Mouse (Mus musculus) common myeloid progenitor, adult 5-6 weeks (primary cell): Measurements from ENCODE around the gene Tecpr1. TPM values are rescaled to one million over a fixed set of nuclear protein-coding genes. Genes with fewer than 3 reads are reported as not detected.

Source experiments
- ATAC-seq: replicated peaks from 2 replicates; pipeline ENCODE4 v1.8.0; 2016; ENCODE audit warnings: low read depth, mild to moderate bottlenecking, moderate TSS enrichment, inconsistent platforms; ENCODE audit not compliant: poor library complexity, severe bottlenecking
- total RNA-seq: library from RNA; stranded (forward); fragments of 200-1000, 187-1606 nt; gene quantifications from 2 replicates; pipeline ENCODE4 v1.2.3, GENCODE M21; 2017

Gene Tecpr1
- total RNA-seq, 1 experiment from 2014 or later, result 5.6 TPM

GRCm38 (mm10) chr5:144219936-144220335 lies 3.5 kb downstream of the Tecpr1 start:
- ATAC-seq, result no peak

- ATAC-seq, result no peak
Measured at GRCm38 (mm10) chr5:144219306-144219705, 4.1 kb downstream of the Tecpr1 start.

GRCm38 (mm10) chr5:144218061-144218460 lies 5.4 kb downstream of the Tecpr1 start:
- no peak for ATAC-seq

GRCm38 (mm10) chr5:144215992-144216391 lies 7.4 kb downstream of the Tecpr1 start:
- ATAC-seq, result peak; percentile 48

GRCm38 (mm10) chr5:144214453-144214852 lies 9.0 kb downstream of the Tecpr1 start:
- peak; percentile 79 for ATAC-seq

GRCm38 (mm10) chr5:144207478-144207877 lies 15.9 kb downstream of the Tecpr1 start:
- ATAC-seq, result peak; percentile 62; the same call in 1 of the 2 replicates

- ATAC-seq, result no peak
Measured at GRCm38 (mm10) chr5:144206069-144206468, 17.3 kb downstream of the Tecpr1 start.

- ATAC-seq, result no peak
Measured at GRCm38 (mm10) chr5:144204911-144205310, 18.5 kb downstream of the Tecpr1 start.

- ATAC-seq, result no peak
Measured at GRCm38 (mm10) chr5:144204303-144204702, 19.1 kb downstream of the Tecpr1 start.

- ATAC-seq, result no peak
Measured at GRCm38 (mm10) chr5:144203398-144203959, 19.9 kb downstream of the Tecpr1 start.

- no peak for ATAC-seq
Measured at GRCm38 (mm10) chr5:144202430-144202829, 21.0 kb downstream of the Tecpr1 start.

- ATAC-seq, result no peak
Measured at GRCm38 (mm10) chr5:144200616-144201015, 22.8 kb downstream of the Tecpr1 start.

GRCm38 (mm10) chr5:144195567-144195966 lies 27.8 kb downstream of the Tecpr1 start:
- no peak for ATAC-seq

GRCm38 (mm10) chr5:144194416-144194815 lies 29.0 kb downstream of the Tecpr1 start:
- no peak for ATAC-seq

- no peak for ATAC-seq
Measured at GRCm38 (mm10) chr5:144192673-144193072, 30.7 kb downstream of the Tecpr1 start.

- ATAC-seq, result no peak
Measured at GRCm38 (mm10) chr5:144191026-144191425, 32.4 kb downstream of the Tecpr1 start.

GRCm38 (mm10) chr5:144189950-144190583 lies 33.3 kb downstream of the Tecpr1 start, which contains the start of gene Bhlha15:
Gene Bhlha15, plus strand, starts transcription at chr5:144190286.
- peak; percentile 74 for ATAC-seq

GRCm38 (mm10) chr5:144189327-144189726 lies 34.1 kb downstream of the Tecpr1 start:
- no peak for ATAC-seq

- ATAC-seq, result no peak
Measured at GRCm38 (mm10) chr5:144188422-144188821, 35.0 kb downstream of the Tecpr1 start.

GRCm38 (mm10) chr5:144184350-144185045 lies 38.9 kb downstream of the Tecpr1 start:
- ATAC-seq, result no peak

GRCm38 (mm10) chr5:144183647-144184335 lies 39.6 kb downstream of the Tecpr1 start:
- peak; percentile 65 for ATAC-seq
